Mouse (Mus musculus) layer of hippocampus, postnatal 36 days (tissue): ENCODE results near the gene Cacnb4. TPM values are rescaled to one million over a fixed set of nuclear protein-coding genes. Genes with fewer than 3 reads are reported as not detected.

Experiments used
- DNase-seq, 2 experiments: peaks; one replicate each; pipeline ENCODE4 v3.0.0; 2022
- total RNA-seq, 2 experiments: library from RNA; stranded (reverse); gene quantifications; 2 replicates each; pipeline ENCODE4 v1.2.3; 2021

The Cacnb4 gene
- total RNA-seq, 2 experiments from 2014 or later, result 73.8 to 74.8 TPM

GRCm38 (mm10) chr2:52603935-52604650 is 72.5 kb downstream of the Cacnb4 start:
- DNase-seq, result no peak

DNA sequence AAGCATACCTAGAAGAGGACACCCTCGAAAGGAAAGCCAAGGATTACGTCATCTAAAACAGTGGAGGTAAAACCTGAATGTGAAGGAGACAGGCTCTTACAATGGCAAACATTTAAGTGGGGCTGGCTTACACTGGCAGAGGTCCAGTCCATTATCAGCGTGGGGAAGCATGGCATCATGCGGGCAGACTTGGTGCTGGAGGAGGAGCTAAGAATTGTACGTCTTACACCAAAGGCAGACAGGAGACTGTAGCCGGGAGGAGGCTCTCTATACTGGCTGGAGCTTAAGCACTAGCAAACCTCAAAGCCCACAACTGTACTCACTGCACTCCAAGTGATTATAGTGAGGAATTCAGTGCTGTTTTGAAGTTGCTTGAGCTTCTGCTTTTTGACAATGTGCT is 73.2 kb downstream of the Cacnb4 start:
- no peak for DNase-seq

GRCm38 (mm10) chr2:52602921-52603320 is 73.7 kb downstream of the Cacnb4 start:
- no peak for DNase-seq

DNA sequence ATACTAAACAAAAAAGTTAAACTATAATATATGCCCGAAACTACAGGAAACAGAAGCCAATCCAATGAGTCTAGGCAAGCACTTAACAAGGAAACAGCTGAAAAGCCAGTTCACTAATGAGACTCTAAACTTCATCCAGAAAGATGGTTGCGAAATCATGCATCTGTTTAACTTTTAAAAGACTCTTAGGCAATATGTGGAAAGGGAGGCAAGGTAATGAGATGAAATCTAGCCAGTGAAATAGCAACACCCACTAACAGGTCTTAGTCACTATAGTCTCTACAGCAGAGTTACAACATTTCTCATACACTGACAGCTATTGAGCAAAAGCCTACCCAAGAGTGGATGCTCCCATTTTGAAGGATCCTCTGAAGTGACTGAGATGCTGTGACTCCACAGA is 74.4 kb downstream of the Cacnb4 start:
- DNase-seq, result no peak

DNA sequence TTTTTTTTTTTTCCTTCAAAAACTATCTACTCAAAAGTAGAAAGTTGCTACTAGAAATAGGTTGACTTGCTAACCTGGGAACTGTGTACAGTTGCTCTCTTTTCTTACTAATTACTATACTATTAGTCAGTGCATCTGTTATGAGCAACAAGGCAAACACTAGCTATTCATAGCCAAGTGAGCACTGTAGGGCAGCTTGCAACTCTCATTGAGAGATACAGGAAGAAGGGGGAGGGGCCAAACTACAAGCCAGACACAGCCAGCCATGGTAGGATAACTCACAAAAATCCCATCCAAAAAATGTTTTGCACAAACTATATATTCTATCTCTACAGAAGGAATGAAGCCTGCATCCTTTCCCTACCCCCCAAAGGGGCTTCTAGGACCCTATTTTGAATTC is 79.1 kb downstream of the Cacnb4 start:
- no peak for DNase-seq

- no peak for DNase-seq
Observed at GRCm38 (mm10) chr2:52593814-52594213, 82.8 kb downstream of the Cacnb4 start.

DNA sequence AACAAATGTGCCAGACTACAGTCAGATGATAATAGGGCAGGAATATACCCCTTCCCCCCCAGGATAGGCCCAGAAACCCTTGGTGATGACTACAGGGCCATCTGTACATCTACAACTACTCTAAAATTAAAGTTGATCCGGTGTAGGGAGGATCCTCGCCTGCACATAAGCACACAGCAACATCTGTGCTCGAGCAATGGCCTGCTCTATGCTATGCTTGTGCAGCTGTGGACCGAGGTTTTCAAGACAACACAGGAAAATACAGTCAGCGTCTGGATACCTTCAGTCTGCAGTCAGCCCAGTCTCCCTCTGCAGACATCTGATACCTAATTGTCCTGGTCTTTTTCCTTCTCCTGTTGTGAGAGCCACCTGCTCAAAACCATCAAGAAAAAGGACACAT is 83.4 kb downstream of the Cacnb4 start:
- DNase-seq, result no peak

- peak; percentile 44 to 79 for DNase-seq
Observed at GRCm38 (mm10) chr2:52590970-52591347, 85.7 kb downstream of the Cacnb4 start.

- DNase-seq, result no peak
Observed at GRCm38 (mm10) chr2:52590340-52590969, 86.2 kb downstream of the Cacnb4 start.

DNA sequence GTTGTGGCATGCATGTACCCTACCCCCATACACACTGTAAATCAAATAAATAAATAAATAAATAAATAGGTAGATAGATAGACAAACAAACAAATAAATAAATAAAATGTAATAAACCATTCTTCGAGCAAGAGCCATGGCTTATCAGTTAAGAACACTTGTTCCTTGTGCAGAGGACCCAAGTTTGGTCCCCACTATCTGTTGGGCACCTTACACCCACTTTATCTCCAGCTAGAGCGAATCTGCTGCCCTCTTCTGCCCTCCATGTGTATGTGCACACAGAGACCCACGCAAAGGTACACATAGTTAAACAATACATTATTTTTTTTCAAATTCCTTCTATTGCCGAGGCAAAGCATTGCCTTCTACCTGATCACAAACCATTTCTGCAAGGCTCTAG is 87.1 kb downstream of the Cacnb4 start:
- DNase-seq, result no peak

DNA sequence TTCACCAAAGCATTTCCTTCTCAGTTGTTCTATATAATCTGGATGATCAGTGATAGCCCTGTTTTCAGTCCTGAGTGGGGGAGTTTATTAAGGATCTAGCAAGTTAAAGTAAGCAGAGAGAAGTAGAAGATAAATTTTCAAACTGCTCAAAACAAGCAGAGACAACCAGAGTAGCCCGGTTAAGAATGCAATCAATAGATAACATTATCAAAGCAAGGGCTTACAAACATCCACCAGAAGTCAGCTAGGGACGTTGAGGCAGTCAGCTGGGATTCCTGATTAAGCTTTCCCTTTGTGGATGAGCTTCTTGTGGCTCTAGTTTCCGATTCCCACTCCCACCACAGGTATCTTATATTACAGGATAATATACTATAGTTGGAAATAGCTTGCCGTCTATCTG is 91.2 kb downstream of the Cacnb4 start:
- DNase-seq, result no peak

GRCm38 (mm10) chr2:52581132-52581781 is 95.4 kb downstream of the Cacnb4 start:
- DNase-seq, result no peak

- no peak for DNase-seq
Observed at GRCm38 (mm10) chr2:52580697-52581096, 95.9 kb downstream of the Cacnb4 start.

DNA sequence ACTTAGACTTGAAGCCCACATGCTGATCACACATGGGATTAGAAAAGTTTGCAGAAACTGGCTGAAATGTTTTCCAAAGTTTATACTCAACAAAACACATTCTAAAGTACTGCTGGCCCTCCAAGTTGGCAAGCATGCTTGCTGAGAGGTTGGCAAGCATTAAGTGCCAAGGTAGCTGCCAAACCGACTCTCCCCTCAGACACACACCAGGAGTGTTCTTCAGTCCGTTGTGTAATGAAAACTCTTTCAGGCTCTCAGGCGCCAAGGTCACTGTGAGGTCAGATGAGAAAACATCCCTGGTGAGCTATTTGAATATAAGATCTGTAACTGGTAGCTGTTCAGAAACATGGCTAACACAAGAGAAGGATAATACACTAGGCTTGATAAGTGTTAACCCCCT is 97.8 kb downstream of the Cacnb4 start:
- no peak for DNase-seq

DNA sequence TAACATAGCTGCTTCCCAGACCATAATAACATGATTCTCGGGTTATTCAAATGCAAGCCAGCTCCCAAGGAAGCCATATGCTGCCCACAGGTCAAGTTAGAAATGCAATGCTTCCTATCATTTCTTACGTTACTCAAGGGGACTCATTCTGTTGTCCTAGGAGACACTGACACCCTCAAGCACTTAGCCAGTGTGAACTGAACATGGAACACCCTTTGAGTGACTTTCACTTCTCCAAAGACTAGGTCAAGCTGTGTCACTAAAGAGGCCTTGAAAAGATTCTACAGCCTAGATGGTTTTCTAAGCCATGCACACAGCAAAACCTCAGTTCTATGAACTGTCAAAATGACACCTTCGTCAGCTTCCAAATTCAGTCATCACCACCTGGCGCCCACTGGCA is 98.9 kb downstream of the Cacnb4 start:
- no peak for DNase-seq

DNA sequence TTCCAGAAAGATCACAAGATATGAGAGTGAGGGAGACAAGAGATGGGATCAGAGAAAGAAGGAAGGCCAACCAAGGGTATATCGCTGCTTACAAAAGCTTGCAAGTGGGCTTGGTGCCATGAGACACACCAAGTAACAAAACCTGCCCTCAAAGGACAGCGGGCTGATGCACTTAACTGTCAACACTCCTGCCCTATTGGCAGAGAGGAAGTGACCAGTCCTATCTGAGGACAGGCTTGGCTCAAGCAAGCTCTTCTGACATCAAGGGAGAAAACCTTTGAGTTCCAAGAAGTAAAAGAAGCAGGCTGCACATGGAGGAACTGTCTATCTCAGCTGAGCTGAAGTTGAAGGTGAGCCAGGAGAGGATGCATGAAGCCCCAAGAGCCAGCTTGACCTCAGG is 100.1 kb downstream of the Cacnb4 start:
- DNase-seq, result no peak

DNA sequence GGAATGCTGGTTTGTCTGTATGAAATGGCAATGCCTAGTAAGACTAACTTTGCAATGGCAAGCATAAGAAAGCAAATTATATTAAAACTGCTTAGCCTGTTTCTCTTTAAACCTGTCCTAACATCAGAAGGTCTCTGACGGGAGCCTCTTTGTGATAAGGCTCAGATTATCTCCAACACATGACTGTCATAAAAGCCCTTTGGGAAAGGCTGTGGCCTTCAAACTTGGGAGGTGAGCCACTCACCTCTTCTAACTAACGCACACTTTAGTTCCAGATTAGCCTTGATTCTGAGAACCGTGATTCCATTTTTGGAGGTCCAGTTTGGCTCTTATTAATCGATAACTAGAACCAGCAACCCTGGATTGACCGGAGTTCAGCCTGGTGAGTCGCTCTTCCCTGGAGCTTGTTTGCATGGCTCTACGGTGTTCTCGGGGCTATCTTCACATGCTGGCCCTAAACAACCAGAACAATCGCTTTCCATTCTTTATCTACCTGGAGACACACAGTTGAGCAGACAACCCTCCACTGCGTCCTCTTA is 100.9 kb downstream of the Cacnb4 start:
- no peak for DNase-seq

GRCm38 (mm10) chr2:52574929-52575328 is 101.7 kb downstream of the Cacnb4 start:
- no peak for DNase-seq

GRCm38 (mm10) chr2:52572221-52572620 is 104.4 kb downstream of the Cacnb4 start:
- DNase-seq, result no peak

- DNase-seq, result no peak
Observed at GRCm38 (mm10) chr2:52571339-52571968, 105.2 kb downstream of the Cacnb4 start.

GRCm38 (mm10) chr2:52570781-52571180 is 105.8 kb downstream of the Cacnb4 start:
- DNase-seq, result no peak

GRCm38 (mm10) chr2:52570171-52570570 is 106.5 kb downstream of the Cacnb4 start:
- DNase-seq, result no peak

DNA sequence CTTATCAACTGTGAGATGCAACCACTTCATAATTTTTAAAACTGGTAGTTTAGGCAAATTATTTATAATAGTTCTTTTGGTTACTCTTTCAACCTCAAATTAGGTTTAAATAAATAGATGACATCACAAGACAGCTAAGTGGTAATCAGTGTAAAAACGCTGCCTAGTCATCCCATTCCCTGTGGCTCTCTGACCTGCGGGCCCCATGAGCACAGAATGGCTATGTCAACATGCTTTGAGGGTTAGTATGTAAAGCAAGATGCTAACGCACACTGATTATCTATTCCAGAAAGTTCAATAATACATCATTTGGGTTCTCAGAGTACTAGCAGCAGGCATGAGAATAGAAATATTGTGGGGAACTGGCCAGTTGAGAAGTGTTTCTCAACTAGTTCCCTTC is 108.5 kb downstream of the Cacnb4 start:
- DNase-seq, result no peak
